Mouse (Mus musculus) limb, embryonic 15.5 days (tissue): ENCODE measurements around the gene Bex1. TPM values are rescaled to one million over a fixed set of nuclear protein-coding genes. Genes with fewer than 3 reads are reported as not detected.
"Not testable (repeated sequence)": the region's sequence is repeated elsewhere in the genome, so short reads cannot be mapped to it uniquely, and the experiment has no call there.

Experiments used
- ATAC-seq: fragments of 200-750 bp; cut with Nextera tagmentation; 2 replicates; pipeline ENCODE4 v1.8.0; 2017; ENCODE audit warnings: low read depth, moderate TSS enrichment; ENCODE audit not compliant: insufficient number of reproducible peaks, low FRiP score, low TSS enrichment
- H3K27ac ChIP-seq: fragments of 300-500 bp; sonication (generic); 2 replicates; pipeline ENCODE4 v1.5.1; 2015; ENCODE audit warnings: moderate library complexity, mild to moderate bottlenecking, inconsistent platforms
- H3K27me3 ChIP-seq: fragments of 300-500 bp; sonication (generic); 2 replicates; pipeline ENCODE4 v1.6.1; 2015; ENCODE audit warnings: inconsistent platforms
- H3K36me3 ChIP-seq: fragments of 300-500 bp; sonication (generic); 2 replicates; pipeline ENCODE4 v1.6.1; 2015; ENCODE audit warnings: inconsistent platforms
- H3K4me1 ChIP-seq: fragments of 300-500 bp; sonication (generic); 2 replicates; pipeline ENCODE4 v1.6.1; 2015; ENCODE audit warnings: inconsistent platforms
- H3K4me2 ChIP-seq: fragments of 300-500 bp; sonication (generic); 2 replicates; pipeline ENCODE4 v1.6.1; 2015; ENCODE audit warnings: mild to moderate bottlenecking, inconsistent platforms
- H3K4me3 ChIP-seq: fragments of 300-500 bp; sonication (generic); 2 replicates; pipeline ENCODE4 v1.5.1; 2015; ENCODE audit warnings: mild to moderate bottlenecking, inconsistent platforms
- H3K9ac ChIP-seq: fragments of 300-500 bp; sonication (generic); 2 replicates; pipeline ENCODE4 v1.6.1; 2015; ENCODE audit warnings: inconsistent platforms
- H3K9me3 ChIP-seq: fragments of 300-500 bp; sonication (generic); 2 replicates; pipeline ENCODE4 v1.6.1; 2016; ENCODE audit warnings: inconsistent platforms
- WGBS: fragments of 180-500 bp; shearing (Covaris S2); methylation state at CpG from one replicate; pipeline ENCODE4 v1.1.7; 2015; 5-methylcytosine and 5-hydroxymethylcytosine counted together
- polyA plus RNA-seq: library from polyadenylated mRNA; unstranded; fragments of >200 nt; fragmentation: Nextera tagmentation; extraction: Ambion mirVana; gene quantifications from 2 replicates; pipeline ENCODE4 v1.2.1, GENCODE M21; 2015

The Bex1 gene
- 79.3 and 121 TPM in 2 replicates for polyA plus RNA-seq

DNA sequence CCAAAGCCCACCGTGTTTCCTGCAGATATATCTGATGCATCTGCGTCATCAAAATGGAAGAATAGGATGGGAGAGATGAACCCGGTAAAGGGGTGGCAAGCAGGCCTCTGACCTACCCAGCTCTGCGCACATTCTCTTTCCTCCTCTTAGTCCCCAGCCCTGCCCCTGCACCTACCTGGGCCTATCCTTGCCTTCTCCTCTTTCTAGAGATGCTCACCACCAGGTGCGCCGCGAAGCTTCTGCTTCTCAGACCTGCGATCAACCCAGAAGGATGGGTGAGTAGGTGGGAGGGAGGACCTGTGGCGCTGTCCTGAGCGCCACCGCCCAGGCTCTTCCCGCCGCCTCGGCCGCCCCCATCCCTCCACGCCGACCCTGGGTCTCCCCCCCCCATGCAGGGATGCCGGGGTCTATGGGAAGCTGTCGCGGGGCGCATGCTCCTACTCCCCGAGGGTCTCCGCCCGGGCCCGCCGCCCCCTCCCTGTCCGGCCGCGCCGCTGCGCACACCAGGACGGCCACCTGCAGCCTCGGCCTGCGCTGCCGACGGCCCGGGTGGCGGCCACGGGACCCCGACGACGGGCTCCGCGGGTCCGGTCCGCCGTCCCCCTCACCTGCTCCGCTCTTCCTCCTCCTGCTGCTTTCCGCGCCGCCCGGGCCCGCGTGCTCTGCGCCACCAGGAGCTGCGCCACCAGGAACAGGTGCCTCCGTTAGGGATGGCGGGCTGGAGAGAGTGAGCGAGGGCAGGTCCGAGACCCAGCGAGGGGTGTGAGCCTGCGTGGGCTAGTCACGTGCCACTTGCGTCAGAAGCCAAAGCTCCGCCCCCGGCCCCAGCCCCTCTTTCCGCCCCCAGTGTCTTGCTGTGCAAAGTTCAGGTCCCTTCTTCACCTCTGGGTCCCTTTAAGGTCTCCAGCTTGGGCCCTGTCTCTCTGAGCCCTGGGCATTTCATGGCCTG, at the start of gene Bex1, which contains the start of gene Tceal7:
Bex1 (minus strand) TSS at position 785 of the 949 bp plus-strand sequence.
Tceal7 (plus strand) TSS at position 51 of the 949 bp plus-strand sequence.
- not testable (repeated sequence) for H3K27ac ChIP-seq, H3K9ac ChIP-seq, H3K27me3 ChIP-seq, H3K36me3 ChIP-seq, H3K4me1 ChIP-seq, H3K9me3 ChIP-seq
- 0 out of 2 replicates have a peak, but pooled peaks have one; percentile 40 for ATAC-seq
- Histone ChIP-seq H3K4me3 (peak within 1 kb of the TSS; percentile 34), H3K4me2 (peak within 1 kb of the TSS; percentile 42)
- WGBS: 30% methylated on average over 10 of the region's 67 CpGs

DNA sequence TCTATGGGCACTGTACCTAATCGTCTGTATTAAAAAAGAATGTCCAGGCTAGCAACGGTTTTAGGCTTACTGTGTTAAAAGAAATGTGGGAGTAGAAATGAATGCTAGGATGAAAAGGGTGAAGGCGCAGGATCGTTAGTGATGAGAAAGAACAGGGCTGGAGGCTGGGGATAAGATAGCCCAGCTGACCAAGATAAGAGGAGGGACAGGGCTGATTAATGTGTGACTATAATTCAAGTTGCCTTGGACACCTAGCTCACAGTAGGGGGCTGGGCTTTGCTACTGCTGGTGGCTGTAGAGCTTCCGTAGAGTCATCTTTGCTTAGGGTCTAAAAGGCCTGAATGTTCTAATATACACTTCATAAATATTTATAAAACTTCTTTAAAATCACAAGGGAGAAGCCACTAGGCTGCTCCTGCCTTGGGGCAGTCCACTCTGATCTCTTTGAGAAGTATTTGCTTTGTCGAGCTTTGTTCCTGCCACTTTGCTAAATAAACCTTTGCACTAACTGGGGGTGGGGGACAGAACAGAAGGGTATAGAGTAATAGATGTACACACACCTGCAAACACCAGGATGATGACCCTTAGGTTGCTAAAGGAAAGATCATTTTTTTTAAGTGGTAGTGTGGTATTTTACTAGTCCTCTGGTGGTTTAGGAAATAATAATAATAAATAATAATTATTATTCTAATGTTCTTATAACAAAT, 36.9 kb upstream of the Bex1 start:
- H3K9me3 ChIP-seq: no peaks in the 10 kb centered on the region
- no peak overlapping the region for H3K4me2 ChIP-seq
- no peaks in the 10 kb centered on the region for H3K27me3 ChIP-seq
- no peaks in the 10 kb centered on the region for H3K4me1 ChIP-seq
- H3K27ac ChIP-seq: no peak overlapping the region
- no peak for ATAC-seq
- peaks cover 5% of the 10 kb centered on the region; the same call in 1 of the 2 replicates for H3K36me3 ChIP-seq
- WGBS: 50% methylated on average over 6 of the region's 6 CpGs
- no peak overlapping the region for H3K9ac ChIP-seq
- H3K4me3 ChIP-seq: no peak overlapping the region

GRCm38 (mm10) chrX:136249671-136250070, 34.4 kb upstream of the Bex1 start:
- WGBS: 68% methylated on average over 7 of the region's 7 CpGs
- ATAC-seq: no peak
- Histone ChIP-seq H3K4me3 (no peak overlapping the region), H3K27ac (no peak overlapping the region), H3K36me3 (peaks cover 5% of the 10 kb centered on the region; the same call in 1 of the 2 replicates), H3K9me3 (no peaks in the 10 kb centered on the region), H3K9ac (no peak overlapping the region), H3K4me1 (peaks cover 3% of the 10 kb centered on the region; the same call in 1 of the 2 replicates), H3K4me2 (no peak overlapping the region), H3K27me3 (no peaks in the 10 kb centered on the region)

DNA sequence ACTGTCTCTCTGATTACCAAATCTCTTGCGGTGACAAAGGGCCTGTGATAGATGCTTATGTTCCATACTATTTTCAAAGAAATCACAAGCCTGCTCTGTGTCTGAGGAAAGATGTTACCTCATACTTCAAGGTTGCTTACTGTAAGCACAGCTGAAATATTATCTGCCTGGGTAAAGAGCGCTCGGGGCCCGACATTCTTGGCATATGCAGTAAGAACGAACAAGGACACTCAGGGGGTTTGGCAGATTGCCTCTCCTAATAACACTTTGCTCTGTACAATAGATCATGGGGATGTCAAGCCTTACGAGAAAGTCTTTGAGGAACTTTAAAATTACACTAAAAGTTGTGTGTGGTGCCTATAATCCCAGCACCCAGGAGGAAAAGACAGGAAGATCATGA, 33.5 kb upstream of the Bex1 start:
- Histone ChIP-seq H3K4me3 (no peak overlapping the region), H3K9ac (no peak overlapping the region), H3K4me2 (no peak overlapping the region), H3K4me1 (peaks cover 3% of the 10 kb centered on the region; the same call in 1 of the 2 replicates), H3K9me3 (no peaks in the 10 kb centered on the region), H3K27me3 (no peaks in the 10 kb centered on the region), H3K27ac (no peak overlapping the region), H3K36me3 (peaks cover 5% of the 10 kb centered on the region; the same call in 1 of the 2 replicates)
- WGBS: 64% methylated on average over 6 of the region's 6 CpGs
- no peak for ATAC-seq

GRCm38 (mm10) chrX:136245521-136246071, 30.3 kb upstream of the Bex1 start:
- no peaks in the 10 kb centered on the region for H3K27me3 ChIP-seq
- H3K4me2 ChIP-seq: peak overlapping the region; percentile 34
- no peaks in the 10 kb centered on the region for H3K9me3 ChIP-seq
- peak overlapping the region; percentile 52 for H3K4me3 ChIP-seq
- H3K9ac ChIP-seq: peak overlapping the region; percentile 57
- WGBS: 19% methylated on average over 14 of the region's 15 CpGs
- H3K27ac ChIP-seq: peak overlapping the region; percentile 86
- H3K4me1 ChIP-seq: peaks cover 3% of the 10 kb centered on the region; the same call in 1 of the 2 replicates
- ATAC-seq: peak; percentile 67; the same call in 1 of the 2 replicates
- H3K36me3 ChIP-seq: peaks cover 5% of the 10 kb centered on the region; the same call in 1 of the 2 replicates

GRCm38 (mm10) chrX:136244574-136245229, 29.4 kb upstream of the Bex1 start, which contains the start of gene Tceal9:
Gene Tceal9, plus strand, starts transcription at chrX:136245079.
- Histone ChIP-seq H3K36me3 (peaks cover 5% of the 10 kb centered on the region; the same call in 1 of the 2 replicates), H3K9ac (peak within 1 kb of the TSS; percentile 57), H3K27me3 (no peaks in the 10 kb centered on the region), H3K4me1 (peaks cover 3% of the 10 kb centered on the region; the same call in 1 of the 2 replicates), H3K27ac (peak within 1 kb of the TSS; percentile 86), H3K4me3 (peak within 1 kb of the TSS; percentile 52), H3K9me3 (no peaks in the 10 kb centered on the region), H3K4me2 (peak within 1 kb of the TSS; percentile 34)
- peak; percentile 91 for ATAC-seq
- WGBS: 26% methylated on average over 20 of the region's 20 CpGs

DNA sequence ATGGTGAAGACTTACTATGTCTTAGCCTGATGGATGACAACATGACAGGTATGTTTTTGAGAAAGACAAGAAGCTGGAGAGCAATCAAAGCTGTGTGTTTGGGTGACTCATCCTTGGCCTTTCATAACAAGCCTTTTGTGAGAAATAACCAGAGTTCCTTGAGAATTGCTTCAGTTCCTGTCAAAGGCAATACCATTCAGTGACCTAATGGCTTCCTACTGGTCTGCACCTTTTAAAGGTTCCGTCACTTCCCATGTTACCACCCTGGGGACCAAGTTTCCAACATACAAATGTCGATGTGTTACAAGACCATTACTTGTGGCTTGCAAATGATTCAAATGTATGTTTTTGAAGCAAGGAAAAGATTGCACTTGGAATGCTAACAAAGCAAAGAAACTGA, 27.9 kb upstream of the Bex1 start:
- no peak for ATAC-seq
- Histone ChIP-seq H3K9ac (no peak overlapping the region), H3K36me3 (peaks cover 5% of the 10 kb centered on the region; the same call in 1 of the 2 replicates), H3K4me2 (no peak overlapping the region), H3K27me3 (no peaks in the 10 kb centered on the region), H3K4me1 (peaks cover 3% of the 10 kb centered on the region; the same call in 1 of the 2 replicates), H3K4me3 (no peak overlapping the region), H3K27ac (no peak overlapping the region), H3K9me3 (no peaks in the 10 kb centered on the region)
- WGBS: 80% methylated on average over 2 of the region's 2 CpGs

- Histone ChIP-seq H3K27ac (no peak overlapping the region), H3K27me3 (no peaks in the 10 kb centered on the region), H3K9me3 (no peaks in the 10 kb centered on the region), H3K36me3 (no peaks in the 10 kb centered on the region), H3K9ac (no peak overlapping the region), H3K4me2 (no peak overlapping the region), H3K4me1 (no peaks in the 10 kb centered on the region), H3K4me3 (no peak overlapping the region)
- WGBS: 39% methylated on average over 3 of the region's 3 CpGs
- ATAC-seq: no peak
Measured at GRCm38 (mm10) chrX:136238118-136238517, 22.8 kb upstream of the Bex1 start.

- Histone ChIP-seq H3K27ac (no peak overlapping the region), H3K4me2 (no peak overlapping the region), H3K9me3 (no peaks in the 10 kb centered on the region), H3K4me3 (no peak overlapping the region), H3K36me3 (no peaks in the 10 kb centered on the region), H3K27me3 (0 out of 2 replicates have a peak, but pooled peaks cover 4% of the 10 kb centered on the region), H3K4me1 (no peaks in the 10 kb centered on the region), H3K9ac (no peak overlapping the region)
- WGBS: 50% methylated on average over 5 of the region's 5 CpGs
- ATAC-seq: no peak
Measured at GRCm38 (mm10) chrX:136227768-136228167, 12.5 kb upstream of the Bex1 start.

DNA sequence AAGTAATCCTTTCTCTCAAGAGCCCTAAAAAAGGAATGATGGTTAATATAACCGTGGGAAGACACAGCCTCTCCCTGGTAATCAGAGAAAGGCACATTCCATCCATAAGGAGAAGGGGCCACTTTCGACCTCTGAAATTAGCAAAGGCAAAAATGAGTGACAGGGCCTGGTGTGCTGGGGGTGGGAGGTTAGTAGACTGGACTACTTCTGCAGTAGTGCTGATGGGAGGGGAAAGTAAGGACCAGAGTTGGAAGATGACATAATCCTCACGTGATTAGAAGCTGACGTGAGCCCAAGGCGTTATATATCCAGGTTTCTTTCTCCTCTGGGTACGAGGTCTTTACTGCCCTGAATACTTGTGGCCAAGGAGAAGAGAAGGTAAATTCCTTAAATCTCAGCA, 8.4 kb upstream of the Bex1 start:
- no peak overlapping the region for H3K4me2 ChIP-seq
- H3K27me3 ChIP-seq: no peaks in the 10 kb centered on the region; the same call in 1 of the 2 replicates
- H3K9ac ChIP-seq: no peak overlapping the region
- no peaks in the 10 kb centered on the region for H3K4me1 ChIP-seq
- 55% methylated on average over 6 of the region's 6 CpGs for WGBS
- no peak overlapping the region for H3K4me3 ChIP-seq
- no peaks in the 10 kb centered on the region for H3K9me3 ChIP-seq
- no peak for ATAC-seq
- no peak overlapping the region for H3K27ac ChIP-seq
- no peaks in the 10 kb centered on the region for H3K36me3 ChIP-seq

GRCm38 (mm10) chrX:136216303-136216702, 990 bp upstream of the Bex1 start:
- no peaks in the 10 kb centered on the region for H3K4me1 ChIP-seq
- no peak overlapping the region for H3K4me3 ChIP-seq
- H3K9ac ChIP-seq: no peak overlapping the region
- H3K27me3 ChIP-seq: no peaks in the 10 kb centered on the region; the same call in 1 of the 2 replicates
- H3K36me3 ChIP-seq: no peaks in the 10 kb centered on the region
- H3K27ac ChIP-seq: no peak overlapping the region
- no peak overlapping the region for H3K4me2 ChIP-seq
- WGBS: 25% methylated on average over 1 of the region's 1 CpGs
- ATAC-seq: no peak
- H3K9me3 ChIP-seq: no peaks in the 10 kb centered on the region
